Mouse (Mus musculus): ENCODE data around the gene Pdp2. TPM values are rescaled to one million over a fixed set of nuclear protein-coding genes. Genes with fewer than 3 reads are reported as not detected.
A peak's percentile ranks its signal among the peaks of the same experiment; 100 is the strongest.
"Not testable (repeated sequence)": the region's sequence is repeated elsewhere in the genome, so short reads cannot be mapped to it uniquely, and the experiment has no call there.

Gene Pdp2
- total RNA-seq, 2 experiments from 2014 or later = 10.1 to 10.4 TPM

GRCm38 (mm10) chr8:104629306-104630110 is 38.3 kb downstream of the Pdp2 start:
- intact Hi-C loops (cut with DNase I) = no loop called here
- DNase-seq (ENCODE audit: extremely low spot score in 1 of 2, low spot score in 2 of 2) = peak in 1 of 2 experiments; percentile 62

GRCm38 (mm10) chr8:104630111-104630479 is 38.8 kb downstream of the Pdp2 start:
- intact Hi-C loops (cut with DNase I) = no loop called here
- DNase-seq (ENCODE audit: extremely low spot score in 1 of 2, low spot score in 2 of 2) = no peak

- intact Hi-C loops (cut with DNase I) = no loop called here
- DNase-seq (ENCODE audit: extremely low spot score in 1 of 2, low spot score in 2 of 2) = peak in 1 of 2 experiments; percentile 55
Observed at GRCm38 (mm10) chr8:104630574-104630973, 39.3 kb downstream of the Pdp2 start.

- intact Hi-C loops (cut with DNase I) = no loop called here
- peak in 1 of 2 experiments; percentile 74 for DNase-seq (ENCODE audit: extremely low spot score in 1 of 2, low spot score in 2 of 2)
Observed at GRCm38 (mm10) chr8:104630981-104631663, 39.9 kb downstream of the Pdp2 start, which contains the start of gene Rrad. Rrad (minus strand) TSS chr8:104631327.

GRCm38 (mm10) chr8:104631975-104632374 is 40.7 kb downstream of the Pdp2 start:
- intact Hi-C loops (cut with DNase I) = no loop called here
- no peak for DNase-seq (ENCODE audit: extremely low spot score in 1 of 2, low spot score in 2 of 2)

- DNase-seq (ENCODE audit: extremely low spot score in 1 of 2, low spot score in 2 of 2) = peak; percentile 36 to 54
Observed at GRCm38 (mm10) chr8:104632486-104632885, 41.2 kb downstream of the Pdp2 start.

GRCm38 (mm10) chr8:104633156-104633744 is 42.0 kb downstream of the Pdp2 start:
- DNase-seq (ENCODE audit: extremely low spot score in 1 of 2, low spot score in 2 of 2) = no peak
- intact Hi-C loops (cut with DNase I) = no loop called here

More at GRCm38 (mm10) chr8:104632486-104632885, 41.2 kb downstream of the Pdp2 start:
- intact Hi-C loops (cut with DNase I) = no loop called here

GRCm38 (mm10) chr8:104635004-104635710 is 43.9 kb downstream of the Pdp2 start:
- intact Hi-C loops (cut with DNase I) = no loop called here
- DNase-seq (ENCODE audit: extremely low spot score in 1 of 2, low spot score in 2 of 2) = no peak

- DNase-seq (ENCODE audit: extremely low spot score in 1 of 2, low spot score in 2 of 2) = no peak
- intact Hi-C loops (cut with DNase I) = no loop called here
Observed at GRCm38 (mm10) chr8:104638010-104638409, 46.8 kb downstream of the Pdp2 start.

GRCm38 (mm10) chr8:104640241-104640640 is 49.0 kb downstream of the Pdp2 start:
- no peak for DNase-seq (ENCODE audit: extremely low spot score in 1 of 2, low spot score in 2 of 2)
- intact Hi-C loops (cut with DNase I) = loop anchor here (5.0 kb wide), 1 partner anchor 38 kb away; no protein-coding TSS in a partner anchor

GRCm38 (mm10) chr8:104640831-104641370 is 49.6 kb downstream of the Pdp2 start:
- DNase-seq (ENCODE audit: extremely low spot score in 1 of 2, low spot score in 2 of 2) = no peak

GRCm38 (mm10) chr8:104641426-104642323 is 50.4 kb downstream of the Pdp2 start, which contains the start of gene Ciao2b:
Ciao2b (minus strand) TSS chr8:104641965.
- peak; percentile 84 to 93 for DNase-seq (ENCODE audit: extremely low spot score in 1 of 2, low spot score in 2 of 2)
- intact Hi-C loops (cut with DNase I) = loop anchor here (5.0 kb wide), 1 partner anchor 39 kb away; no protein-coding TSS in a partner anchor

More at GRCm38 (mm10) chr8:104640831-104641370, 49.6 kb downstream of the Pdp2 start:
- intact Hi-C loops (cut with DNase I) = loop anchor here (5.0 kb wide), 1 partner anchor 39 kb away; no protein-coding TSS in a partner anchor

- intact Hi-C loops (cut with DNase I) = loop anchor here (5.0 kb wide), 1 partner anchor 40 kb away; no protein-coding TSS in a partner anchor
Observed at GRCm38 (mm10) chr8:104642324-104642654, 51.0 kb downstream of the Pdp2 start.

GRCm38 (mm10) chr8:104644187-104644586 is 52.9 kb downstream of the Pdp2 start:
- intact Hi-C loops (cut with DNase I) = loop anchor here (5.0 kb wide), 1 partner anchor 42 kb away; no protein-coding TSS in a partner anchor
- not testable (repeated sequence) for DNase-seq (ENCODE audit: extremely low spot score in 1 of 2, low spot score in 2 of 2)

More at GRCm38 (mm10) chr8:104642324-104642654, 51.0 kb downstream of the Pdp2 start:
- DNase-seq (ENCODE audit: extremely low spot score in 1 of 2, low spot score in 2 of 2) = no peak
